Mouse (Mus musculus): ENCODE measurements around the gene Gm9733. TPM values are rescaled to one million over a fixed set of nuclear protein-coding genes. Genes with fewer than 3 reads are reported as not detected.

Gene Gm9733
- under 1 TPM in 1 of 2 experiments, not detected in 1; 0.95 TPM for polyA plus RNA-seq (2017; shearing (Covaris generic))

DNA sequence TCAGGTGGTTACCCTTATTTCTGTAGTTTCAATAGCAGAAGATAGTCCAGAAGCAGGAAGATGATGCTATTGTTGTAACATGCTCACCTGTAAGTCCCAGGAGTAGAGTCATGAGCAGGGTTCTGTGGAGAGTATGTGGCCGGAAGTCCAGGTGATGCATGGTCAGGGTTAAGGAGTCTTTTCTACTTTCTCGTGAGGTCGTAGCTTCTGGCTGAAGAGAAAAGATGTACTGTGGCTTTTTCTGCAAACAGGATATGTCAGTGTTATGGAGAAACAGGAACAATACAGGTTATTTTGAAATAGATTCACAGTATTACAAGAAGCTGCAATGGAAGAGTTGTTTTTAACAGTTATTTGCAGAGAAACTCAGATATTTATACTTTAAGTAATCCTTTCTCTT is at the start of gene Gm9733:
Gene Gm9733, minus strand, starts transcription at position 240 of the 400 bp plus-strand sequence.

Other genes starting within 250 kb of the Gm9733 start
- gene Sirpb1a, start 94.2 kb upstream of the Gm9733 start, polyA plus RNA-seq (2017; shearing (Covaris generic)), result under 1 TPM in 1 of 2 experiments, not detected in 1; 0.89 TPM
- under 1 TPM in 1 of 2 experiments, not detected in 1; 0.22 TPM for gene Sirpb1b, start 242.8 kb upstream of the Gm9733 start, polyA plus RNA-seq (2017; shearing (Covaris generic))

Data from inflammation-experienced regulatory T-cells (primary cell).